Mouse (Mus musculus): ENCODE measurements around the gene Itga3. TPM values are rescaled to one million over a fixed set of nuclear protein-coding genes. Genes with fewer than 3 reads are reported as not detected.
"Not testable (repeated sequence)": the region's sequence is repeated elsewhere in the genome, so short reads cannot be mapped to it uniquely, and the experiment has no call there.

Gene Itga3
- polyA plus RNA-seq, 1 experiment: 0.01 TPM

- no peaks in the 10 kb centered on the region for H3K9me3 ChIP-seq (ENCODE audit: control insufficient read depth, low read length)
- peaks cover 82% of the 10 kb centered on the region for H3K4me1 ChIP-seq (ENCODE audit: control insufficient read depth)
- H3K36me3 ChIP-seq (ENCODE audit: control insufficient read depth): peaks cover 70% of the 10 kb centered on the region
- no peak for TF ChIP-seq GATA1 (IDR thresholded peaks at IDR 0.05; ENCODE audit: low read length)
- TF ChIP-seq TAL1 (IDR thresholded peaks at IDR 0.05; ENCODE audit: low read length): no peak
- H3K27me3 ChIP-seq (ENCODE audit: control insufficient read depth): peaks cover 4% of the 10 kb centered on the region; the same call in 1 of the 2 replicates
- peak overlapping the region; percentile 97 for H3K4me3 ChIP-seq (replicated peaks)
Measured at GRCm38 (mm10) chr11:95012487-95012886, 64.1 kb downstream of the Itga3 start.

- peaks cover 69% of the 10 kb centered on the region for H3K36me3 ChIP-seq (ENCODE audit: control insufficient read depth)
- TF ChIP-seq GATA1 (IDR thresholded peaks at IDR 0.05; ENCODE audit: low read length): peak; percentile 99
- peak; percentile 98 for TF ChIP-seq TAL1 (IDR thresholded peaks at IDR 0.05; ENCODE audit: low read length)
- peaks cover 82% of the 10 kb centered on the region for H3K4me1 ChIP-seq (ENCODE audit: control insufficient read depth)
- H3K27me3 ChIP-seq (ENCODE audit: control insufficient read depth): peaks cover 4% of the 10 kb centered on the region; the same call in 1 of the 2 replicates
- H3K9me3 ChIP-seq (ENCODE audit: control insufficient read depth, low read length): no peaks in the 10 kb centered on the region
- peak overlapping the region; percentile 97 for H3K4me3 ChIP-seq (replicated peaks)
Measured at GRCm38 (mm10) chr11:95012075-95012474, 64.5 kb downstream of the Itga3 start.

GRCm38 (mm10) chr11:95011416-95011815, 65.2 kb downstream of the Itga3 start:
- Histone ChIP-seq H3K4me3 (replicated peaks) (peak overlapping the region; percentile 97), H3K36me3 (ENCODE audit: control insufficient read depth) (peaks cover 62% of the 10 kb centered on the region), H3K27me3 (ENCODE audit: control insufficient read depth) (peaks cover 4% of the 10 kb centered on the region; the same call in 1 of the 2 replicates), H3K4me1 (ENCODE audit: control insufficient read depth) (peaks cover 82% of the 10 kb centered on the region), H3K9me3 (ENCODE audit: control insufficient read depth, low read length) (no peaks in the 10 kb centered on the region)
- no peak for TF ChIP-seq GATA1 (IDR thresholded peaks at IDR 0.05; ENCODE audit: low read length)
- TF ChIP-seq TAL1 (IDR thresholded peaks at IDR 0.05; ENCODE audit: low read length): no peak

GRCm38 (mm10) chr11:95010841-95011403, 65.7 kb downstream of the Itga3 start:
- Histone ChIP-seq H3K4me3 (replicated peaks) (peak overlapping the region; percentile 97), H3K4me1 (ENCODE audit: control insufficient read depth) (peaks cover 82% of the 10 kb centered on the region), H3K36me3 (ENCODE audit: control insufficient read depth) (peaks cover 60% of the 10 kb centered on the region)
- not testable (repeated sequence) for H3K9me3 ChIP-seq (ENCODE audit: control insufficient read depth, low read length); H3K27me3 ChIP-seq (ENCODE audit: control insufficient read depth)

GRCm38 (mm10) chr11:95010141-95010739, 66.4 kb downstream of the Itga3 start:
- TF ChIP-seq GATA1 (IDR thresholded peaks at IDR 0.05; ENCODE audit: low read length) (no peak), TAL1 (IDR thresholded peaks at IDR 0.05; ENCODE audit: low read length) (no peak)

GRCm38 (mm10) chr11:95009629-95010014, 67.0 kb downstream of the Itga3 start, which contains the start of gene Samd14:
Gene Samd14 (plus strand): TSS chr11:95009879.
- peaks cover 60% of the 10 kb centered on the region for H3K36me3 ChIP-seq (ENCODE audit: control insufficient read depth)

More at GRCm38 (mm10) chr11:95010141-95010739, 66.4 kb downstream of the Itga3 start:
- Histone ChIP-seq H3K4me3 (replicated peaks) (peak overlapping the region; percentile 97), H3K36me3 (ENCODE audit: control insufficient read depth) (peaks cover 60% of the 10 kb centered on the region), H3K27me3 (ENCODE audit: control insufficient read depth) (peaks cover 4% of the 10 kb centered on the region; the same call in 1 of the 2 replicates), H3K9me3 (ENCODE audit: control insufficient read depth, low read length) (no peaks in the 10 kb centered on the region), H3K4me1 (ENCODE audit: control insufficient read depth) (peaks cover 82% of the 10 kb centered on the region)

GRCm38 (mm10) chr11:95008661-95009628, 67.7 kb downstream of the Itga3 start:
- H3K9me3 ChIP-seq (ENCODE audit: control insufficient read depth, low read length): no peaks in the 10 kb centered on the region
- TF ChIP-seq GATA1 (IDR thresholded peaks at IDR 0.05; ENCODE audit: low read length): no peak
- TF ChIP-seq TAL1 (IDR thresholded peaks at IDR 0.05; ENCODE audit: low read length): no peak
- peak overlapping the region; percentile 97 for H3K4me3 ChIP-seq (replicated peaks)
- peaks cover 4% of the 10 kb centered on the region; the same call in 1 of the 2 replicates for H3K27me3 ChIP-seq (ENCODE audit: control insufficient read depth)
- peaks cover 82% of the 10 kb centered on the region for H3K4me1 ChIP-seq (ENCODE audit: control insufficient read depth)
- peaks cover 60% of the 10 kb centered on the region for H3K36me3 ChIP-seq (ENCODE audit: control insufficient read depth)

More at GRCm38 (mm10) chr11:95009629-95010014, 67.0 kb downstream of the Itga3 start, which contains the start of gene Samd14:
- TF ChIP-seq TAL1 (IDR thresholded peaks at IDR 0.05; ENCODE audit: low read length) (no peak), GATA1 (IDR thresholded peaks at IDR 0.05; ENCODE audit: low read length) (no peak)
- H3K27me3 ChIP-seq (ENCODE audit: control insufficient read depth): peaks cover 4% of the 10 kb centered on the region; the same call in 1 of the 2 replicates
- peak within 1 kb of the TSS; percentile 97 for H3K4me3 ChIP-seq (replicated peaks)
- peaks cover 82% of the 10 kb centered on the region for H3K4me1 ChIP-seq (ENCODE audit: control insufficient read depth)
- no peaks in the 10 kb centered on the region for H3K9me3 ChIP-seq (ENCODE audit: control insufficient read depth, low read length)

- Histone ChIP-seq H3K4me3 (replicated peaks) (peak overlapping the region; percentile 61), H3K27me3 (ENCODE audit: control insufficient read depth) (peaks cover 4% of the 10 kb centered on the region; the same call in 1 of the 2 replicates), H3K4me1 (ENCODE audit: control insufficient read depth) (peaks cover 84% of the 10 kb centered on the region), H3K9me3 (ENCODE audit: control insufficient read depth, low read length) (no peaks in the 10 kb centered on the region), H3K36me3 (ENCODE audit: control insufficient read depth) (peaks cover 62% of the 10 kb centered on the region)
- TF ChIP-seq TAL1 (IDR thresholded peaks at IDR 0.05; ENCODE audit: low read length) (no peak), GATA1 (IDR thresholded peaks at IDR 0.05; ENCODE audit: low read length) (no peak)
Measured at GRCm38 (mm10) chr11:95007418-95007817, 69.2 kb downstream of the Itga3 start.
